Mouse (Mus musculus): ENCODE results near the gene Zranb2.

Zranb2 gene

DNA sequence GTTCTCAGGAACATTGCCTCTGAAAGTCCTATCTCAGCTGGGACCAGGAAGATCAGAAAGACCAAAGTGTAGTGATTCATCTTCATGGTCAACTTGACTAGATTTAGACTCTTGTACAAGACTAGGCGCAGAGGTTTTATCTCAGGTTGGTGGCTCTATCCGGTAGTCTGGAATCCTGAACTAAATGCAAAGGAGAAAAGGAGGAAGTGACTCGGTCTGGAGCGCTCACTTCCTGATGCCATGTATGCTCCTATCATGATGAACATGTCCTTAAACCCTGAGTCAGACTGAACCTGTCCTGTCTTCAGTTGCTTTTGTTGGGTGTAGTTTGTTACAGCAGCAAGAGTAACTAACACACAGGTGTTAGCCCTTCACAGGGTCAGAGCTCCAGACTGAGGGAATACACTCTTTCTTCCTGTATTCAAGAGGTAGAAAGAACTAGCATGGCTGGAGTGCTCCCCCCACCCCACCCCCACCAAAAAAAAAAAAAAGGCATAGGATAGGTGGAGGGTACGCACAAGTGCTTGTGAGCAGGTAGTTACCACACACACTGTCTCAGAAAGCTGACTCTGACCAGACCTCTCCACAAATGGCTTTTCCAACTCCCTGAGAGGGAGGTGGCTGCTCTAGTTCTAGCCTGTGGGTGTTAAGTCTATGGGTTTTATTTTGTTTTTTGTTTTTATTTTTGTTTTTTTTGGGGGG, 44.7 kb downstream of the Zranb2 start:
- no peak for DNase-seq (ENCODE audit: low read depth, low spot score)

DNA sequence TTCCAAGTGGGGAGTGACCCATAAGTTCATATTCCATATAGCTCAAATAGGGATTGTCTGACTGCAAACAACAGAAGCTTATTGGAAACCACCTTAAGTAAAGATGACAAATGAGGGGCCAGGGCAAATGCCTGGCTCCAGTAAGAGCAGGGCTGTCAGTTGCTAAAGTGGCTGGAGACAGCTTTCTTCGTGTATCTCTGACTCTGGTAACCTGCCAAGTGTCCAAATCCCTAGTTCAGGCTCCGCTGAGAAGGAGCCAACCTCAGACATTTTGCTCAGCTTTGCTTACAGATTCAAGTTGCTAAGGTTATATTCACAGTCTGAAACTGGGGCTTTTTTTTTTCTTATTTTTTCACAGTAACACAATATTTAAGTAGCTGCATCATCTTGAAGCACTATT, 45.4 kb downstream of the Zranb2 start:
- no peak for DNase-seq (ENCODE audit: low read depth, low spot score)

DNA sequence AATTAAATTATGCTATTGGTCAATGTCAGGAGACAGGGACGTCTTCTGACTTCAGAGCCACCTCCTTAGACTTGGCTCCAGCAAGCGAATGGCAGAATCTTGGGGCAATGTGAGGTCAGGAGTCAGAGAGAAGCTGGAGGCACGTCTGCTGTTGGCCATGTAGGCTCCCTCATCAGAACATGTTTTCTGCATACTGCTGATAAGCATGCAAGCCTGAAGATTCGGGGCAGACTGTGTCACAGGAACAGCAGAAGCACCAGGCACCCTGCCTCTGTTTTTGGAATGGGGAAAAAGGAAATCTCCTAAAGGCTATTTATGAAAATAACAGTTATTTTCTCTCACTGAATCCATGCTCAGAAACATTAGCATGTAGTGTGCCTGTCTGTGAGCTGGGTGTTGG, 46.3 kb downstream of the Zranb2 start:
- DNase-seq (ENCODE audit: low read depth, low spot score) = no peak

DNA sequence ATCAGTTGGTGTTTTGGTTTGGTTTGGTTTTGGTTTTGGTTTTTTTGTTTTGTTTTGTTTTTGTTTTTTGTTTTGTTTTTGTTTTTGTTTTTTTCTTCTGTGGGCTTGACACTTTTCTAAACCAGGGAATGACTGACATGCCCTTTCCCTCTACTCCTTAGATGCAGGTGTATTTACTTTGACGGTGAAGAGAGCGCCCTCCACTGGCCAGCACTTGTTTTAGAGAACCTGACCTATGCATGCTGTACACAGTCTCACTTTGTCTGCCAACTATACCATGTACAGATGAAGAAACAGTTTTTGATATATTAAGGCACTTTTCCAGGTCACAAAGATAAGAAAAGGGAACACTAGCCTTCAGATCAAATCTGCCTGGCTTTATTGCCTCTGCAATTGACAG, 47.8 kb downstream of the Zranb2 start:
- DNase-seq (ENCODE audit: low read depth, low spot score) = no peak

DNA sequence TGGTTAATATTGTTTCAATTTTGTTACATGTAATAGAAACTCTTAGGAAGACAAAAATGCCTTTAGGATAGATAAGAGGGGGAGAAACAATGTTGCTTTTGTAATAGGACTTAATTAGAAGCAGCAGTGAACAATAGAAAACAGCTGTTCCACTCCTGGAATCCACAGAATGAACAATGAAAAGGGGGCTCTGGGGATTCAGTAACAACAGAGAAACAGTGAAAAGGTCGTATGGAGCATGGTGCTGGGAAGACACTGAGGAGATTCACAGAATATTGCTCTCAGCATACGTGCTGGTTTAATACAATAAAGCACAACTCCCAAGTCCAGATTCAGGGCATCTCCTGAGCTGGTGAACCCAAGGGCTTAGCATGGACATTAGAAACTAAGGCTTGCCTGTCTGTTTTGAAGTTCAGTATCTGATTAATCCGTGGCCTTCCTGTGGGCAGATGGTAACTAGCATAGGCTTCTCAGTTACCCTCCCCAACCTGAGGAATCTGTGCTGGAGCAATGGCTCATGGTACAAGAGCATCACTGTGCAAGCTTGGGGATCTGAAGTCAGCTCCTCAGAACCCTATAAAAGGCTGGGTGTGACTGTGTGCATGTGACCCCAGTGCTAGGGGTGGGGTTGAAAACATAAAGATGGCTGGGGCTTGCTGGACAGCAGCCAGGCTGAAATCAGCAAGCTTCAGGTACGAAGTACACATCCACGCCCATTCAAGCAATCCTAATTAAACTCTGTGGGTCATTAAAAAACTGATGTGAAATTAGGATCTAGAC, 48.9 kb downstream of the Zranb2 start:
- no peak for DNase-seq (ENCODE audit: low read depth, low spot score)

DNA sequence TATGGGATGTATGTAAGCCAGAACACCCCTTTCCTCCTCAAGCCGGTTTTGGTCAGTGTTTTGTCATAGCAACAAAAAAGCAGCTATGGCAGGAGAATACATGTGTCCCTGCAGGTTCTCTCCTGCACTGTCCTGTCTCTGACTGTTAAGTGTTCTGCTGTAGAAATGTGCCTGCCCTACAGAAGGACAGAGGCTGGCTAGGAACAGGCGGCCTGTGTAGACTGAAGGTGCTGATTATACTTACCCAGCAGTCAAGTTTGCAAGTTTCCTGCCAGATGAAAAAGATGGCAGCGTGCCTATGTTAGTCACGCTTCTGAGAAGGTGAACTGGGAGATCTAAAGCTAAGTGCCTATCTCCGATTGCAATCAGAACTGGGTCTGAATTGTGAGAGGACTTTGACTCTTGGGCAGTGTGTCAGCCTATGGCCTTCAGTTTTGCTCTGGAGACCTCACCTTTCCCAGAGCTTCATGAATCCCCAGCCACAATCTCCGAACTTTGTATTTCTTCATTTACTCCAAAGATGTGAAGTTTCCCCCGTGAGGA, 63.9 kb downstream of the Zranb2 start:
- no peak for DNase-seq (ENCODE audit: low read depth, low spot score)

All from skeletal muscle tissue, adult 2 months (tissue).